Mouse (Mus musculus) frontal cortex, postnatal 10 days (tissue): ENCODE measurements at regions not wholly inside any gene's neighbourhood (a gene's known extent, or its start where the extent isn't known, plus 50 kb on each side); places are given as distances from the start of the nearest gene placed in this dataset.
"Not testable (repeated sequence)": the region's sequence is repeated elsewhere in the genome, so short reads cannot be mapped to it uniquely, and the experiment has no call there.

Experiments used
- DNase-seq, 2 experiments: peaks; one replicate each; pipeline ENCODE4 v3.0.0; 2022; ENCODE audit warnings: low spot score in 2 of 2, mixed read lengths in 1 of 2

DNA sequence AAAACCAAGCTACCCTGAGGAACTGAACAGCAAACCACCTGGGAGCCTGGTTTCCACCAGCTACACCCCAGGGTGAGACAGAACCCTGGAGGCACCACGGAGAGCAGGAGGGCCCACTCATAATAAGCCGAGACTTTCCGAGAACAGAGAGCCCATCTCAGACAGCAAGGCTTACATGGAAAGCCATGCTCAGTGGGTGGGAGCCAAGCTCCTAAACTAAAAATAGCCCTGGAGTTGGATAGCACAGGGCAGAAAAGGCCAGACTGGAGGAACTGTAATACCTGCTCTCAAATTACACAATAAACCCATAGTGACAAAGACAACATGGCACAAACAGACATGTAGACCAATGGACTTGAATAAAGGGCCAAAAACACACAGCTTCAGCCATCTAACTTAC lies 69.9 kb downstream of the Fbxo4 start:
- no peak for DNase-seq

DNA sequence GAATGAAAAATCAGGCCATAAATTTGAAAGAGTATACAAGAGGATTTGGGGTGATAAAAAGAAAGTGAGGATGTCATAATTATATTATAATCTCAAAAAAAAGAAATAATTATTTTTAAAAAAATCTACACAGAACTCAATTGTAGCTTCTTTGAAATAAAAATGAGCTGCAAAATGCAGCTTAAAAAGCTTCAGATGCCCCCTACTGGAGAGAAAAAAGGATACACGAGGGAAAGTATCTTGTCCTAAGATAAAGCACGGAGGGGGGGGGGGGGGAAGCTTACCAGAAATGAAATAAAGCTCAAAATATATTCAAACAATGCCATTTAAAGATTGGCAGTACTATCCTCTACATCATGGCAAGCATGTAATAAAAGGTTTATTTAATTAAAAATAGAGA lies 70.7 kb downstream of the Fbxo4 start:
- DNase-seq: no peak

DNA sequence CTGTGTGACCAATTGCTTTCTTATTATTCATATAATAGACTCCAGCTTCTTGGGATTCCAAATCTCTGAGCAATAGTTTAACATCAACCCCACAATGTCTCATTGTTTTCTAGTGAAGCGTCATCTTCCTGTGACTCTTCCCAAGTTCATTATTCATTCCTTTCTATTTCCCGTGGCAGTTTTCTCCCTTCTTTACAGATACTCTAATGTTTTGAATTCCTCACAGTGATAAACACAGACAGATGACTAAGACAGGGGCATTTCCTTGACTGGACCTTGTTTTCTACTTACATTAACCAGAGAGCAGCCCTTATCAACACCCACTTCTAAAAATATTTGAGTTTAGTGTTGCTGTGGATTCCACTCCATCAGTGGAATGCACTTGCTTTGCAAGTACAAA lies 73.8 kb downstream of the Fbxo4 start:
- no peak for DNase-seq

DNA sequence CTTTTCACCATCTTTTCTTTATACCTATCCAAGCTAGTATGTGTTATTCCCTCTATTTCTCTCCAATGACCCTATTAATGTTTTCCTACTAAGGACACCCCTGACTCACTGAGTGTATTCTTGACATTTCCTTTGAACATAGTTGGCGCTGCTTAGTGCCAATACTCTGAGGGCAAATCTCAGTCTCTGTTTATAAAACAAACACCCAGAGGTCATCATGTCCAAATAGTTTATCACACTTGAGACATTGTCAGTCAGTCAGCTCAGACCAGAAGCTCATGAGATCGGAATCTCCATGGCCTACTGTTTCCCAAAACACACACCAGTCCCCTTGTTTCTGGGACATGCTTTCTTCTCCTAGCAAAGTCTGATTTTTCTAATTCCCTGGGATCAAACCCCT lies 100.9 kb downstream of the Fbxo4 start:
- DNase-seq: no peak

DNA sequence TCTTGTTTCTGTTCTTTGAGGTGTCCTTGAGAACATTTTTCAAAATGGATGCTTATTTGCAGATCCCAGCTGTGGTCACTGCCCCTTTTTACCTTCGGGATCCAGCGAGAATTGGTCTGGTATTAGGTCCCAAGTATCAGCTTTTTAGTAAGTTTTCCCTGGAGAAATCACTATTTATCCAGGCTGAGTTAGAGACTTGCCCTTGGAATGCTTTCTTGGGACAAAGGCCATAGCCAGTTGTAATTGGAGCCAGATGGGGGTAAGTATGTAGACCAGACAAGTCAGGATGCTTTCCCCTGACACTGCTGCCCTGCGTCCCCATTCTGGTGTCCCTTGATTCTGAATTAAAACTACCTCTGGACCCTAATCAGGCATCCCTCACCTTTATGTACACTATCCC lies 101.9 kb downstream of the Fbxo4 start:
- no peak for DNase-seq

DNA sequence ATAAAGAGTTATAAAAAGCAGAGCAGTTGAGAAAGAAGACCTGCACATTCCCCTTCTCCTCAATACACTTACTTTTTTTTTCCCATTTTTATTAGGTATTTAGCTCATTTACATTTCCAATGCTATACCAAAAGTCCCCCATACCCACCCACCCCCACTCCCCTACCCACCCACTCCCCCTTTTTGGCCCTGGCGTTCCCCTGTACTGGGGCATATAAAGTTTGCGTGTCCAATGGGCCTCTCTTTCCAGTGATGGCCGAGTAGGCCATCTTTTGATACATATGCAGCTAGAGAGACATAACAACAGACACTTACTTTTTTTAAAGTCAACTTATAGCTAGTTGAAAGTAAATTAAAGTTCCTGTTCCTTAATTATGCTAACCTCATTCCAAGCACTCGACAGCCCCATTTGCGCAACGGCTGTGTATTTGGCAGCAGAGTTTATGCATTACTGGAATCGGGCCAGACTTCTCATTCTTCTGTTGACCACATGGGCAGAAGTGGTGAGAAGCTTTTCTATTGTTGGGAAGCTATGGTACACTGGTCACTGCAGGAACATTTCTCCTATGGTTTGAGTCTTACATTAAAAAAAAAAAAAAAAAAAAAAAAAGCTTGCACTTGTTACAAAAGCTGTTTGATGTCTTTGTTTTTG lies 104.0 kb downstream of the Fbxo4 start:
- not testable (repeated sequence) for DNase-seq

DNA sequence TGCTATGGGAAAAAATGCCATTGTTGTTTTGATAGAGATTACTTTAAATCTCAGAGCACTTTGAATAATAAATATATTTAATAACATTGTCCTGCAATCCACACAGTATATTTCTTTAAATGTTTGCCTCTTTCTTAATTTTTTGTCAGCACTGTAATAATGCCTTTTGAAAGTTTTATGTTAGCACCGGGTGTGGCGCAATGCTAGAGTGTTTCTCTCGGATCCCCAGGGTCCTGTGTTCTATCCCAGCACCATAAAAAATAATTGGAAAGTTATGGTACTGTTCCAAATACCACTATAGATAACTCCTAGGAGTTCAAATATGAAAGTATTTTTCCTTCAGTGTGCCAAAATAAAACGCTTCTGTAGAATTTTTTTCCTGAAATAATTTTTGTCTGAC lies 147.6 kb downstream of the Fbxo4 start:
- no peak for DNase-seq

DNA sequence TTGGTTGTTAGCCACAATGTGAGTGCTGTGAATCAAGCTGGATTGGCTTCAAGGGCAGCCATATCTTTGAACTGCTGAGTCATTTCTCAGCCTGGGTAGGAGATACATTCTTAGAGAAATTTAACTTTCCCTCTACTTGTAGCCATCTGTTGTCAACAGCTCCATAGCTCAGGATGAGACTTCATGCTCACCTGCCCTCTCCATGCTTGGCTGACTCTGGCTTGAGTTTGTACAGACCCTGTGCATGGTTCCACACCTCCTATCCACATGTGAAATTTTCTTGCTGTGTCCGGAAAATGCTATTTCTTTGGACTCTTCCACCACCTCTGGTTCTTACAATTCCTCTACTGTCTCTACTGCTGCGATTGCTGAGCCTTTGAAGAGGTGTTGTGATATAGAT lies 173.9 kb downstream of the Fbxo4 start:
- DNase-seq: no peak

DNA sequence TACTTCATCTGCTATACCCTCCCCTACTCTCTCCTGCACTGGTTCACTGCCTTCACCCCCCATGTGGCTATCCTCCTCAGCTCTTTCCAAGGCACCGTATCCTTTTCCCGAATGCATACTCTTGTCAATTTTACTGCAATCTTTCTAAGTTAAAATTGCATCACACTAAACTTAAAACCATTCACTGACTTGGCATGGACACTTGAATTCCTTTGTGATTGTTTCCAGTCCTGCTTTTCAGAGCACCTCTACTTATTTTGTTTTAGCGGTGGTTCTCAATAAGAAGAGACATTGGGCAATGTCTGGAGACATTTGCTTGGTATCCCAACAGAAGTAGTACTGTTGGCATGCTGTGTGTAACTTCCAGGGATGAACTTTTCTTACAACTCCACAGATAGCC lies 192.6 kb upstream of the Ghr start:
- no peak for DNase-seq

DNA sequence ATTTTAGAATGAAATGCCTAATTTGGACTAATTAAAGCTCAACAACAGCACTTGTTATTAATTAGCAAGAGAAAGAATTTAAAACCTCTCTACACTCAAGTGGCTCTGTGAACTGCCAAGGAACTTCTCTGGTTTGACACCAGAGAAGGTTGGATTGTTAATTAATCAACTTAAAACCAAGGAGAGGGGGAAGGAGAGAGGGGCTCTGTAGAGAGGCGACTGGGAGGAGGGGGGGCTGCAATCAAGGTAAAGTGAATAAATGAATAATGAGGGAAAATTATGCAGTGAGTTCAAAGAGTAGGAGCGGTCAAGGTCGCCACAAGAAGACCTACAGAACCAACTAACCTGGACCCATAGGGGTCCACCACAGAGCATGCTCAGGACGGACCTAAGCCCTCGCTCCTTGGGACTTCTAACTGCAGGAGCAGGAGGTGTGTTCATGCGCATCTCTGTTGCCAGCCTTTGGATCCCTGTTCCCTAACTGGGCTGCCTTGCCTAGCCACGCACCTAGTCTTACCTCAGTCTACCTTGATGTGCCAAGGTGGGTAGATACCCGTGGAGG lies 189.0 kb upstream of the Ghr start:
- DNase-seq: no peak

DNA sequence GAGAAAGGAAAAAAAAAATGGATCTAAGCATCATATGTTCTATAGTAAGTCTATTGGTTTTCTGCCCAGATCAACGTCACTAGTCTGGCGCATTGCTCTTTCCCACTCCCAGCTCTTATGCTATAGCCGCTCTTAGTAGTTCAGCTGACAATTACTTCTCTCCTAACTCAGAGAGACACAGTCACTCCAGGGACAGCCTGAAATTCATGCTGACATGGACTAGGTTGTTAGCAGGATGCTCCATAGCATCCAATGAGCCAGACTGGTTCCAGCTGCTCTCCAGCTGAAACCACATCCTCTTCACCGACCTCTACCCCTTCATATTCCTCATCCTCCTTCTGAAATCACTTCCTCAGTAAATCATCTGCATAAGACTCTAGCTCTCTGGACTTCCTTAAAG lies 187.0 kb upstream of the Ghr start:
- no peak for DNase-seq

DNA sequence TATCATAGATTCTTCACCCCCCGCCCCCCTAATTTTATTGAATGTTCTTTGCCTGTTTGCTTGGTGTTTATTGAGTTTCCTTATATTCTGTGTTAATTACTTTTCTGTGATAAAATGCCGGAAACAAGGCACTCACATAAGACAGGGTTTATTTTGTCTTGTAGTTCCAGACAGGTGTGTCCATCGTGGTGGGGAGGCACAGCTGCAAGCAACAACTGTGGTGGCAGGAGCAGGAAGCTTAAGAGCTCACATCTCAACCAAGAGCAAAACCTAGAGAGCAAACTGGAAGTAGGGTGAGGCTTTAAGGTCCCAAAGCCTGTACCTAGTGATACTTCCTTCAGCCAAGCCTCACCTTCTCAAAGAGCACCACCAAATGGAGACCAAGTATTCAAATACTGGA lies 181.4 kb upstream of the Ghr start:
- DNase-seq: no peak

DNA sequence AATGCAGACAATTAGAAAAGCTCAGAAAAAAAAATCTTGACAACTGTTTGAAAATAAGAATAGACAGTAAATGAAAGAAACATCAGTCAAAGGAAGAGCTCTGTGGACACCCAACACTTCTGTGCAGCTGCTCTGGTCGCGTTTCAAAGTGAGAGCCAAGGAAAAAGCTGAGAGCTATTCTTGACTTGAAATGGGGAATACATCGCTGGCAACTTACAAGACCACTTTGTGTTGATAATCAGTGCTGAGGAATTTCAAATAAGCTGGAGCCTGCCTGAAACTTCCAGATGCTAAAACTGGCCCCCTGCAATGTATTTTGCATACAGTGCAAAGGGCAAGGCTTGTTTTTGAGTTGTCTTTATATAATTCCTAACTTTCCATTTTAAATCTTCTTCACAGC lies 177.1 kb upstream of the Ghr start:
- DNase-seq: no peak

DNA sequence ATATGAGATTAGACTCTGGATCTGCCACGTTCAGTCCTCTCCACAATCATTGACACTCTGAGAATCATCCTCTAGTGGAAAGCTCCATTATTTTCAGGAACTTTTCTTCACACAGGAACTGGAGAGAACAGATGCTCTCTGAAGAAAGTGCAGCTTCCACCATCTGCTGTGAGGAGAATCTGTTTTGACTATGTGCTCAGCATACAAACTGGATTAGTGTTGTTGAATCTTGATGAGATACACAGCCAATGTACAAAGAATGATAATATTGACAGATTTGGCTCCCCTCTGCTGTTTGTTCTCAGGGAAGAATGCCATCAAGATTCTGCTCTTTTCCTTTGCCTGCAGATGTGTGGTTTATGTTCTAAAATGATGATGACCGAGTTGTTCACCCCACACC lies 172.3 kb upstream of the Ghr start:
- DNase-seq: peak in 1 of 2 experiments; percentile 9

DNA sequence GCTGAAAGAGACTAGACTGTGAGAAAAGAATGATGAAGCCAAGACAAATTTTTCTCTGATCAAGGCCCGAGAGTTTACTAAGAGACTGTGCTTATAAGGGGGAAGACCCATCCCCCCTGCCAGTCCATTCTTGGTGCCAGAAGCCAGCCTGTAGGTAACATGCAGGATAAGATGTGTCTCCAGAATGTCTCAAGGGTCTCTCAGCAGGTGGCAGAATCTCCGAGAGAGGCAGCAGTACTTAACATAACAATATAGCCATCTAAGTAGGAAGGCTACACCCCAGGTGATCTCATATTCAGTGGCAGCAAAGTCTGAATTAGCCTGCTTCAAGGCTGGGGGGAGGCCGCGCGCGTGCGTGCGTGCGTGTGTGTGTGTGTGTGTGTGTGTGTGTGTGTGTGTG lies 164.8 kb upstream of the Ghr start:
- not testable (repeated sequence) for DNase-seq

DNA sequence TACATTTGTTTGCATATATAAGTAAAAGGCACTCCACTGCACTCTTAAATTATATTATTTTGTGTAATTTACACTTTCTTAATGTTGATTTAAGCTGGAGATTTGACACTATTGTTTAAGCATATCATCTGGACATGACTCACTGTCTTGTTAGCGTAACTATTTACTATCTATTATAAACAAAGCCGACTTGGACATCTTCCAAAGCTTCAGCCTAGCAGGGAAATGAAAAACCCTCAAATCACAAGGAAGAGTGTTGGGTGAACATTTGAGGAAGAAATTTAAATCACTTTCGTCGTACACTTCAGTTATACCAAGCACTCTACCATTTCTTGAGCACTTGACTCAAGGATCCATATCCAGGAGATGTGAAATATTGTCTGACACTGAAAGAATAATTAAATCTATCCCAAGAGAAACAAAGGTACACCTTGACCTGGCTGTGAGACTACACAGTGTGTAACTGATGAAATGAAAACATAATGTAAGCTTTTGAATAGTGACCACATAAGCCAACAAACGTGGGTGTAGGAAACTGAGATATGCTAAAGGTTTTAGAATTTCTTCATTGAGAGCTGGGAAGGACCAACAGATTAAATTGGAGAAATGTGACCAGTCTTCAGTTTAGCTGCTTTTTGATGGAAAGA lies 160.0 kb upstream of the Ghr start:
- DNase-seq: no peak

DNA sequence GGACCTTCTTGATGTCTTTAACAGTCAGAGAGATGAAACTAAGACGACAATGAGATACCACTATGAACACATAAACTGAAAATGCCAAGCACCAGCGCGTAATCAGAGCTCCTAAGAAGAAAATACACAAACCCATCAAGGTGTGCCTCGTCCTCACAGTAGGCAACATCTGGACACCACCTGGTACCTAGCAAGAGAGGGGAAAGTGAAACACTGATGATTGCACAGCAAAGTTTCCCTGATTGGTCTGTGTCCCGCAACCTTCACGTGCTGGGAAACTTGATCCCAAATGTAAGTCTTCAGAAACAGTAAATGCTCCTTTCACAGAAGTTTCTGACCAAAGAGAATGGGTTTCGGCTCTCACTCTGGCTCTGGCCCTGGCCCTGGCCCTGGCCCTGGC lies 158.9 kb upstream of the Ghr start:
- DNase-seq: no peak

DNA sequence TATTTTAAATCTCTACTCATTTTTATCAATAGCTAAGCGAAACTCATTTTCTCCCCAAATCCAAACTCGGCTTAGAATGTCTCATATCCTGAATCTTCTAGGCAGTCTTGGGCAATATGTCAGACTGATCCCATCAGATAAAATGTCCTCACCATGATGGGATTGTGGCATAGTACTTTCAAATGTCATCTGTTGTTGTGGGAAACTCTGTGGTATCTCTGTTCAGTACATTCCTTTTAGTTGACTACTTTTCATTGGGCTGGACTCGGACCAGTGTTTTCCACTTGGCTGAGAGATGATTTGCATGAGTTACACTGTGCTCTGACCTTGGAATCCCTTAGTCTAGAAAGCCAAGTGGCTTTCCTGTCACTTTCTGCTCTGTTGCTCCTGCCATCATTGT lies 141.9 kb upstream of the Ghr start:
- no peak for DNase-seq

DNA sequence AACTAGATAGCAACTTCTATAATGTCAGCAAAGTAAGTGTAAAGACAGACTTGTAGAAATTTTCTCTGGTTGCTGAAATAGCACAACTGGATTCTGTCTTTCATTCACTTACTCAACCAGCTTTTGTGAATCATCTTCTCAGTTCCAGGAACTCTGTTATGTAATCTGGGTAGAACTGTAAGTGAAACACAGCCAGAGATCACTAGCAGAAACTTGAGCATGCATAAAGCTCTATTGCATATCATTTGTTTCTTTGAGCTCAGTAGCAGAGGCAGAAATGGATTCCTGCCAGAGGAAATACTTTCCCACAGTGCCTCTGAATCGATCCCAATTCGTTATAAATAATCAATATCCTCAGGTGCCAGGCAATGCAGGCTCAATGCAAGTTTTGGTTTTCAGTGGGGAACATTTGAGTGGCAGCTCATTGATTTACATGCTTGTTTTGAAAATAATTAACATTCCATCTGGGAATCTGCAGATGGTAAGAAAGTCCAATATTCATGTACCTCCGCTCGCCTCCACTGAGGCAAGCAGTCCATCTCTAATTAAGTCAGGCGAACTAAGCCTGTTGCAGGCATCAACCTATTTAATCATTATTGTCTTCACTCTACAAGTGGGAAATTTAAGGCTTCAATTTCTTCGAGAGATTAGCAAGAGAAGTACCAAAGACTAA lies 137.5 kb upstream of the Ghr start:
- no peak for DNase-seq

DNA sequence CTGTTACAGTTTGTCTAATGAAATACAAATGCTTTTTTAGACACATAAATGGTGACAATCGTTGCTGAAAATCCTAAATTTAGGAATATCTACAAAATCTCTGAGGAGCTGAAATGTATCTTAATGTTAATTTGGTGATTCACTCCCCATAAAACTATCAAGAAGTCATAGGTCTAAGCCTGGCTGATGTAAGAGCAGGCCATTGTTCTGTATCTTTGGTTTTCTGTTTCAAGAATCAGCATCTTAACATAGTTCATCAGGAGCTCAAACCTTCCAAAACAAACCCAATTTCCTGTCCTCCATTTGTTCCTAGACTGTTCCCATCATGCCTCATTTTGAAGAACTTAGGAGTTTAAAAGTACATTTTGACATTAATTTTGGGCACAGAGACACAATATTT lies 128.5 kb upstream of the Ghr start:
- no peak for DNase-seq

DNA sequence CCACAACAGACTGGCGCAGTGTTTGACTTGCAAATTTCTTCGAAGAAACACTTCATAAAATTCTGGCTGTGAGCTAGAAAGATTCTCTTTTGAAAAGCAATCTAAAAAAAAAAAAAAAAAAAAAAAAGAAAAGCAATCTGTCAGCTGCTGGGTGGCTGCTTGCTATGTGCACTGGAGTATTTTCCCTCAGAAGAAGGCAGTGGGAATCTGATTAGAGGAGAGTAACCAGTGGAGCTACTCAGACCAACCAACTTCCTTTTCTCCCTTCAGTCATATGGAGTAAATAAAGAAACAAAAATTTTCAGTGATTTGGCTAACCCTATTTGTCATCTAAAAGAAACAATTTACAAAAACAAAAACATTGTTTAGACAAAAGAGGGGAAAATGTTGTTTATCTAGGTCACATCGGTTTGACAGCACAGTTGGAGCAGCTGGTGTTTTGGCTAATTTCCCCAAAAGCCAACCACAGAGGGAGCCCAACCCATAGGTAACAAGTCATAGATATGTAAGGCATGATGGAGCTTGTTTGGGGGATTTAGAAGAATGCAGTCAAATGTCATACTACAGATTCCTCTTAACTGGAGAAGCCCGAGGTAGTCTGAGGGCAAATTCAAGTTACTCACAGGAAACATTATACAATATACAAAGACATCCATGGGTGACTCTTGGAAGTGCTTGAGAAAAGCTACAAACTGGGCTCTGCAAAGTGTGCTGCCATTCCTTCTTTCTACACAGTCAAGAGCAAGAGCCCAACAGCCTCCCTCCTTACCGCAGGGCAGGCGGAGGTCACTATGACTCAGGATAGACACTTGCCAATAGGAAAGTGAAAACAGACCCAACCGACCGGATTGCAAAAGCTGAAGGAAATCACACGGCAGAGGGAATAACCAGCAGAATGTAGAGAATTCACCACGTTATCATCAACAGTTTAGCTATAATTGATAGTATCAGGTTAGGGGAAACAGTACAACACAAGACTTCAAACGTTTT lies 124.1 kb upstream of the Ghr start:
- DNase-seq: no peak
